Mouse (Mus musculus): ENCODE data around the gene Arnt2.

GRCm38 (mm10) chr7:84442343-84442911 is 32.5 kb upstream of the Arnt2 start:
- TF ChIP-seq POLR2A (IDR thresholded peaks at IDR 0.05; ENCODE audit: insufficient read depth, low read depth, low read length) (no peak), CTCF (IDR thresholded peaks at IDR 0.05; ENCODE audit: insufficient read depth, low read depth, low read length) (no peak)

Measured in olfactory bulb, adult 2 months (tissue).